9 mouse cellular contexts compared by ENCODE assay signal in genomic region chrX:144319366-144319765, GRCm38 (mm10). TPM values are rescaled to one million over a fixed set of nuclear protein-coding genes. Genes with fewer than 3 reads are reported as not detected.
DNase-seq lines count a peak whose midpoint lies in the region; ATAC-seq and TF ChIP-seq lines count a peak whose summit lies in the region.
"Had no signal": no experiment of that assay in that cellular context is flagged by ENCODE, and none has a peak within 500 bp of the region (broad histone marks: within the 10 kb centered on the region; RNA-seq: fewer than 3 reads in every experiment).

No protein-coding gene starts in this region.

- DNase-seq in cerebellum, postnatal 14 days = peak; percentile 3 to 6
- DNase-seq in thymus, postnatal 25 days = peak; percentile 1
- DNase-seq in thymus, postnatal 0 days (ENCODE audit: low spot score) = no peak
- no peak for DNase-seq in limb, embryonic 14.5 days (ENCODE audit: low spot score)
- no peak for DNase-seq in right cerebral cortex, adult 2 months (ENCODE audit: low spot score in 2 of 2)
- DNase-seq in right cerebral cortex, postnatal 36 days (ENCODE audit: low spot score in 2 of 2) = no peak
- no peak for DNase-seq in spleen, postnatal 14 days (ENCODE audit: low spot score in 2 of 2)

- H3K27me3 ChIP-seq in limb, embryonic 14.5 days (ENCODE audit: control insufficient read depth, insufficient read depth, low read length) = no peaks in the 10 kb centered on the region

- H3K4me1 ChIP-seq in limb, embryonic 14.5 days (ENCODE audit: control insufficient read depth, insufficient read depth, low read length) = no peaks in the 10 kb centered on the region

- H3K9ac ChIP-seq in limb, embryonic 14.5 days (ENCODE audit: low read depth, low read length, severe bottlenecking) = no peak overlapping the region

- no peak for TF ChIP-seq POLR2A in limb, embryonic 14.5 days (IDR thresholded peaks at IDR 0.05; ENCODE audit: borderline replicate concordance, extremely low read depth, insufficient read depth, insufficient read length)

- peak overlapping the region; percentile 60 for H3K4me2 ChIP-seq in limb, embryonic 14.5 days (replicated peaks; ENCODE audit: low read depth, low read length, severe bottlenecking)

- peak overlapping the region; percentile 55 for H3K4me3 ChIP-seq in limb, embryonic 14.5 days (replicated peaks; ENCODE audit: low read length)

- 34% methylated on average over 9 of the region's 9 CpGs for WGBS in limb, embryonic 14.5 days

- no peaks in the 10 kb centered on the region for H3K36me3 ChIP-seq in limb, embryonic 14.5 days (ENCODE audit: control insufficient read depth, insufficient read depth, low read length)

- H3K9me3 ChIP-seq in limb, embryonic 14.5 days (ENCODE audit: control insufficient read depth, low read length) = no peaks in the 10 kb centered on the region

- H3K27ac ChIP-seq in limb, embryonic 14.5 days (replicated peaks; ENCODE audit: low read depth, low read length) = no peak overlapping the region
- H3K27ac ChIP-seq: macrophage had no signal

- no peak for ATAC-seq in cerebellum, adult (ENCODE audit: insufficient number of reproducible peaks, low FRiP score, low TSS enrichment)
- no peak for ATAC-seq in limb, embryonic 14.5 days (ENCODE audit: low FRiP score, low read depth)

RNA-seq across cellular contexts. Expression of gene Alg13, which starts 1.8 kb away (rescaled TPM):
- polyA plus RNA-seq in thymus, postnatal 0 days (2015; fragmentation: Nextera tagmentation; extraction: Ambion mirVana) = 16.8 and 18.9 TPM in 2 replicates
- 28.6 and 36.5 TPM in 2 replicates for polyA plus RNA-seq in limb, embryonic 14.5 days (2012; rRNA removed)
- polyA plus RNA-seq in limb, embryonic 14.5 days (2014; fragmentation: Nextera tagmentation; extraction: Ambion mirVana) = 18.7 and 26.2 TPM in 2 replicates

Comparison
In these comparisons a context has a peak if more than half of its experiments do, and no peak if none do; other contexts are left out.
1. DNase-seq: peak in cerebellum, postnatal 14 days (2 of 2) and thymus, postnatal 25 days (single experiment); none in thymus, postnatal 0 days (single experiment), limb, embryonic 14.5 days (single experiment), right cerebral cortex, adult 2 months (0 of 2), right cerebral cortex, postnatal 36 days (0 of 2) and spleen, postnatal 14 days (0 of 2).